Mouse (Mus musculus) embryonic fibroblast, embryonic 13.5 days (primary cell): Measurements from ENCODE around the gene Dapl1.

Experiments
- CTCF ChIP-seq: IDR thresholded peaks from 2 replicates; pipeline ENCODE4 v1.5.1; 2011; ENCODE audit warnings: mild to moderate bottlenecking, control low read depth, low read length, moderate library complexity, borderline replicate concordance; ENCODE audit not compliant: insufficient read depth
- POLR2A ChIP-seq: IDR thresholded peaks from 2 replicates; pipeline ENCODE4 v1.6.1; 2011; ENCODE audit warnings: low read depth, mild to moderate bottlenecking, control low read depth, low read length, moderate library complexity

- TF ChIP-seq CTCF (no peak), POLR2A (no peak)
Observed at GRCm38 (mm10) chr2:59448921-59449320, 35.5 kb upstream of the Dapl1 start.
